Mouse (Mus musculus): ENCODE data around the gene Sh2d3c. TPM values are rescaled to one million over a fixed set of nuclear protein-coding genes. Genes with fewer than 3 reads are reported as not detected.
A peak's percentile ranks its signal among the peaks of the same experiment; 100 is the strongest.

The Sh2d3c gene
- polyA plus RNA-seq, 1 experiment = 2.3 TPM

DNA sequence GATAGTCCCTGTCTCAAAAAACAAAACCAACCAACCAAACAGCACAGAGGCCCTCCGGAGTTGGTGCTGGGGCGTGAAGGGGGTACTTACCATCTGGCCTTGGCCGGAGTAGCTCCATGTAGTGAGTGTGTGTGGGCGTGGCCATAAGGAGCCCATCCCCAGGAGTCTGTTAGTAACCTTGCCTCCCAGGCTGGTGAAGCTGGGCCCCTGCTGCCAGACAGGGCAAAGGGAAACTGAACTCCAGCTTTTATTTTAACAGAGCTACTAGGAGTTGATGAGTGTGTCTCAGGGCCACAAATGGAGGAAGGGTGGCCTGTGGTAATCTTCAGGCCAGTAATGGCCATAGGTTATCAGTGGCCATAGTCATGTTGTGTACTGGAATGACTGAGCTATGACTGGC, 13.6 kb downstream of the Sh2d3c start:
- Histone ChIP-seq H3K4me1 (ENCODE audit: control insufficient read depth, insufficient read depth, low read length) (no peaks in the 10 kb centered on the region), H3K36me3 (ENCODE audit: control insufficient read depth, insufficient read depth, low read length) (no peaks in the 10 kb centered on the region), H3K27me3 (ENCODE audit: control insufficient read depth, insufficient read depth, low read length) (no peaks in the 10 kb centered on the region), H3K27ac (ENCODE audit: control insufficient read depth, insufficient read depth, low read depth, low read length) (no peak overlapping the region), H3K4me3 (ENCODE audit: control insufficient read depth, low read depth, low read length) (no peak overlapping the region)
- no peak for TF ChIP-seq CTCF (IDR thresholded peaks at IDR 0.05; ENCODE audit: control insufficient read depth, insufficient read depth, insufficient replicate concordance, low read depth, low read length)
- no peak for TF ChIP-seq POLR2A (IDR thresholded peaks at IDR 0.05; ENCODE audit: control insufficient read depth, low read depth, low read length)

DNA sequence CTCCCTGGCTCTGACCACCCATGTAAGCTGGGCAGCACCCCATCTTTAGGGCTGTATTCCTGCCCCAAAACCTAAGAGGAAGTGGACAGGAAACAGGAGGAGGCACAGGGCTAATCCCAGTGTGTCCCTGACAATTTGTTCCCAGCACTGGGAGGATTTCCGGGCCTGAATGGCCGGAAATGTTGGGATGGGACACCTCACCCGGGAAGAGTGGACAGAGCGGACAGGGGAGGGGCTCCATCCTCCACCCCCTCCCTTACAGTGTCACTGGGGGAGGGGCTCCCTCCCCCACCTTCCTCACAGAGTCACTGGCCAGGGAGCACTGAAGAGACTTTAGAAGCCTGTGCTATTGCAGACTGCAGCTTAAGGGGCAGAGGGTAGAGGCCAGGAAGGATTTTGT, 14.1 kb downstream of the Sh2d3c start:
- no peak overlapping the region for H3K4me3 ChIP-seq (ENCODE audit: control insufficient read depth, low read depth, low read length)
- TF ChIP-seq POLR2A (IDR thresholded peaks at IDR 0.05; ENCODE audit: control insufficient read depth, low read depth, low read length) (no peak), CTCF (IDR thresholded peaks at IDR 0.05; ENCODE audit: control insufficient read depth, insufficient read depth, insufficient replicate concordance, low read depth, low read length) (no peak)
- no peaks in the 10 kb centered on the region for H3K36me3 ChIP-seq (ENCODE audit: control insufficient read depth, insufficient read depth, low read length)
- no peaks in the 10 kb centered on the region for H3K4me1 ChIP-seq (ENCODE audit: control insufficient read depth, insufficient read depth, low read length)
- no peak overlapping the region for H3K27ac ChIP-seq (ENCODE audit: control insufficient read depth, insufficient read depth, low read depth, low read length)
- H3K27me3 ChIP-seq (ENCODE audit: control insufficient read depth, insufficient read depth, low read length) = no peaks in the 10 kb centered on the region

DNA sequence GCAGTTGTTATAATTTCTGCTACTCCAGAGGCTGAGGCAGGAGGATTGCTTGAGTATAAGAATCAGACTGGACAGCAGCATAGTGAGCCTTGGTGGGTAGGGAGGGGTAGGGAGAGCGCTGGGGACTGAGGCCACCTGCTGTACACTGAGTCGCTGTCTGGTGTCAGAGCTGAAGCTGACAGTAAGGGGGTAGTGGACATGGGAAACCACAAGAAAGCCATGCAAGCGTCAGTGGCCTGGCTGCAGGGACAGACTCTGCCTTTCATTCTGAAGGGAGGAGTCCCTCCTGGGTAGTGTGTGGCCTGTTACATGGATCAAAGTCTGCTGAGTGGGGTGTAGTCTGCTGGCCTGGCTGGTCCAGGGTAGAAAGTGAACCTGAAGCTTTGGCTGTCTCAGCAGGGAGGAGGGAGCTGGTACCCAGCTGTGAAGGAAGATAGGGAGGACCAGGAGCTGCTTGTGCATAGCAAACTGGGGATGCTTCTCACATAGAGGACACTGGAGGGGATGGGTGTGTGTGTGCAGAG, 15.5 kb downstream of the Sh2d3c start:
- Histone ChIP-seq H3K36me3 (ENCODE audit: control insufficient read depth, insufficient read depth, low read length) (no peaks in the 10 kb centered on the region), H3K27me3 (ENCODE audit: control insufficient read depth, insufficient read depth, low read length) (no peaks in the 10 kb centered on the region), H3K4me3 (ENCODE audit: control insufficient read depth, low read depth, low read length) (no peak overlapping the region), H3K4me1 (ENCODE audit: control insufficient read depth, insufficient read depth, low read length) (peaks cover 5% of the 10 kb centered on the region), H3K27ac (ENCODE audit: control insufficient read depth, insufficient read depth, low read depth, low read length) (no peak overlapping the region)
- TF ChIP-seq POLR2A (IDR thresholded peaks at IDR 0.05; ENCODE audit: control insufficient read depth, low read depth, low read length) (no peak), CTCF (IDR thresholded peaks at IDR 0.05; ENCODE audit: control insufficient read depth, insufficient read depth, insufficient replicate concordance, low read depth, low read length) (no peak)

DNA sequence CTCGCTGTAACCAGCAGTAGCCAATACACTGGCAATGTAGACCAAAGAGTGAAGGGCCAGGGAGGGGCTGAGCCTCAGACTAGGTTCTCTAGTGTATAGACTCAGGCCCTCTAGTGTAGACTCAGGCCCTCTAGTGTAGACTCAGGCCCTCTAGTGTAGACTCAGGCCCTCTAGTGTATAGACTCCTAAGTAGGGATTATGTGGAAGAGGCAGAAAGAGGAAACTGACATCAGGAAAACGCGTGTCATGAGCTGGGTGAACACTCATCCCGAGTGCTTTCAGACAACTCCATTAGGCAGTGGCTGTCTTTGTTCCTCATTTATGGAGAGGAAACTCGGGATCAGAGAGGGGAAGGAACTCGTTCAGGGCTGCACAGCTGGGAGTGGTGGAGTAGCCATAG, 16.2 kb downstream of the Sh2d3c start:
- TF ChIP-seq POLR2A (IDR thresholded peaks at IDR 0.05; ENCODE audit: control insufficient read depth, low read depth, low read length) = no peak
- no peak for TF ChIP-seq CTCF (IDR thresholded peaks at IDR 0.05; ENCODE audit: control insufficient read depth, insufficient read depth, insufficient replicate concordance, low read depth, low read length)
- no peak overlapping the region for H3K27ac ChIP-seq (ENCODE audit: control insufficient read depth, insufficient read depth, low read depth, low read length)
- H3K36me3 ChIP-seq (ENCODE audit: control insufficient read depth, insufficient read depth, low read length) = no peaks in the 10 kb centered on the region
- no peaks in the 10 kb centered on the region for H3K27me3 ChIP-seq (ENCODE audit: control insufficient read depth, insufficient read depth, low read length)
- no peak overlapping the region for H3K4me3 ChIP-seq (ENCODE audit: control insufficient read depth, low read depth, low read length)
- H3K4me1 ChIP-seq (ENCODE audit: control insufficient read depth, insufficient read depth, low read length) = peaks cover 12% of the 10 kb centered on the region

DNA sequence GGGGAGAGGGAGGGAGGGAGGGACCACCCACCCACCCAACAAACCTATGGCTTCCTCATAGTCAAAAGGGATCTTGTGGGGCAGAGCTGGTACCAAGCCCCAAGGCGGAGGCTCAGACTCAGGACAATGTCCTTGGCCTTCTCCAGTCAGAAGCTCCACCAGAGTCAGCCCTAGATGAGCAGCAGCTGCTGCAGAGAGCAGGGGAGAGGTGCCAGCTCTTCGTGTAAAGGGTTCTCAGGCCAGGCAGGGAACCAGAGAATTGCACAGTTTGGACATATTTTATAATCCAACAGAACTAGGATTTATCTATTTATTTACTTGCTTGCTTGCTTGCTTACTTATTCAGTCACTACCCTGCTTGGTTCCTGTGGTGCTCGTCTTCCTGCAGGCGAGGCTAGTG, 18.5 kb downstream of the Sh2d3c start:
- no peak overlapping the region for H3K27ac ChIP-seq (ENCODE audit: control insufficient read depth, insufficient read depth, low read depth, low read length)
- no peak for TF ChIP-seq POLR2A (IDR thresholded peaks at IDR 0.05; ENCODE audit: control insufficient read depth, low read depth, low read length)
- no peak for TF ChIP-seq CTCF (IDR thresholded peaks at IDR 0.05; ENCODE audit: control insufficient read depth, insufficient read depth, insufficient replicate concordance, low read depth, low read length)
- no peaks in the 10 kb centered on the region for H3K36me3 ChIP-seq (ENCODE audit: control insufficient read depth, insufficient read depth, low read length)
- H3K27me3 ChIP-seq (ENCODE audit: control insufficient read depth, insufficient read depth, low read length) = no peaks in the 10 kb centered on the region
- H3K4me3 ChIP-seq (ENCODE audit: control insufficient read depth, low read depth, low read length) = no peak overlapping the region
- peaks cover 16% of the 10 kb centered on the region for H3K4me1 ChIP-seq (ENCODE audit: control insufficient read depth, insufficient read depth, low read length)

DNA sequence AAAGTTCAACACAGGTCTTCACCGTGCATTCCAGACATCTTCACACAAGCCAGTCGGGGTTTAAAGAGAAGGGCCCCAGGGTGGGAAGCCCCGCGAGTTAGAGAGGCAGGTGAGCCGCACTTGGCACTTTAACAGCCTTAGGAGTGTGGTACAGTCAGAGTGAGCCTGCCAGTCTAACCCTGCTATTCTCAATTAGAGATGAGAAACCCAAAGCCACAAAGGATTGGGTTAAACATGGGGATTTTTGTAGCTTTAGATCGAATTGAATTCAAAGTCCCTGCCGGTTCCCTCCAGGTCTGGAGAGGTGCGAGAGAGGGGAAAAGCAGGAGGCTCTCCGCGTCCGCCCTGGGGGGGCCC, 20.0 kb downstream of the Sh2d3c start, which contains the start of gene 6330409D20Rik:
TSS of gene 6330409D20Rik (minus strand) at position 101 of the 357 bp plus-strand sequence.
- no peaks in the 10 kb centered on the region for H3K27me3 ChIP-seq (ENCODE audit: control insufficient read depth, insufficient read depth, low read length)
- H3K27ac ChIP-seq (ENCODE audit: control insufficient read depth, insufficient read depth, low read depth, low read length) = no peak within 1 kb of the TSS
- no peaks in the 10 kb centered on the region for H3K36me3 ChIP-seq (ENCODE audit: control insufficient read depth, insufficient read depth, low read length)
- H3K4me3 ChIP-seq (ENCODE audit: control insufficient read depth, low read depth, low read length) = peak within 1 kb of the TSS; percentile 52
- H3K4me1 ChIP-seq (ENCODE audit: control insufficient read depth, insufficient read depth, low read length) = peaks cover 16% of the 10 kb centered on the region
- TF ChIP-seq CTCF (IDR thresholded peaks at IDR 0.05; ENCODE audit: control insufficient read depth, insufficient read depth, insufficient replicate concordance, low read depth, low read length) = no peak
- TF ChIP-seq POLR2A (IDR thresholded peaks at IDR 0.05; ENCODE audit: control insufficient read depth, low read depth, low read length) = no peak

DNA sequence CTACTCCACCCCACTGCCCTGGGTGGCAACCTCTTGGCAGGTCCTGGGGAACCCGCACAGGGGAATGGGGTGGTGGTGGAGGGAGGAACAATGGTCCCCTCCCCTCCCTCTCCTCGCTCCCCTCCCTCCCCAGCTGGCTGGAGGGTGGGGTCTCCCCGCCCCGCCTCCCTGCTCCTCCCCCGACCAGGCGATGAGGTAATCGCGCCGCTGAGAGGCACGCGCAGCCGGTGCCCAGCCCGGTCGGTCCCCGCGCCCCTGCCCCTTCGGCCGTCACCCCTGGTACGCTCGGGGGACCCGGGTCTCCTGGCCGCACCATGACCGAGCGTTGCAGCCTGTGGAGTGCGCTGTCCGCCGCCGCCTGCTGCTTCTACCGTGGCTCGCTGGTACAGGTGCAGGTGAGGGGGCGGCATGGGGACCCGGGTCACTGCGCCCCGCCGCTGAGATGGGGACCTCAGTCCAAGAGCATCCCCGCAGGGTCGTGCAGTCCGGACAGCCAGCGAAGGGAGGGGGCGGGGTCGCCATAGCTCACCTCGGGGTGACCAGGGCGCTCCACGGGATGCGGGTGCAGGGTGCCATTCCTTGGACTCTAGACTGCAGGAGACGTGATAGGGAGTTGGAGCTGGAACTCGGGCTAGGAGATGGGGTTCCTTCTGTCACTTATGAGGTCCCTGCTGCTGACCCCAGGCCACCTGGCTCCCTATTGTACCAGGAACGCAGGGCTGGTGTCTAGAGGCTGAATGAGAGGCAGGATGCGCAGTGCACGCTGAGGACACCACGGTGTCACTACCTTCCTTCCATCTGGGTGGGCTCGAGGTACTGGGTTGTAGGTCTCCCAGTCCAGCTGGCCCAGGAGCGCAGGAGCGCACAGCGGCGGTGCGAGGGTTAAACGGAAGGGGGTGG, 20.7 kb downstream of the Sh2d3c start:
- Histone ChIP-seq H3K36me3 (ENCODE audit: control insufficient read depth, insufficient read depth, low read length) (no peaks in the 10 kb centered on the region), H3K27ac (ENCODE audit: control insufficient read depth, insufficient read depth, low read depth, low read length) (no peak overlapping the region), H3K27me3 (ENCODE audit: control insufficient read depth, insufficient read depth, low read length) (no peaks in the 10 kb centered on the region), H3K4me3 (ENCODE audit: control insufficient read depth, low read depth, low read length) (peak overlapping the region; percentile 52), H3K4me1 (ENCODE audit: control insufficient read depth, insufficient read depth, low read length) (peaks cover 16% of the 10 kb centered on the region)
- no peak for TF ChIP-seq POLR2A (IDR thresholded peaks at IDR 0.05; ENCODE audit: control insufficient read depth, low read depth, low read length)
- TF ChIP-seq CTCF (IDR thresholded peaks at IDR 0.05; ENCODE audit: control insufficient read depth, insufficient read depth, insufficient replicate concordance, low read depth, low read length) = no peak
